Mouse (Mus musculus) bone marrow, adult 2 months (tissue): Measurements from ENCODE around the gene Flii.

Experiments used
- CTCF ChIP-seq: fragments of 200-500 bp; IDR thresholded peaks from 2 replicates; pipeline ENCODE4 v1.5.1; 2011; ENCODE audit warnings: low read length, control low read depth; ENCODE audit not compliant: control insufficient read depth, insufficient read depth
- POLR2A ChIP-seq: fragments of 200-500 bp; IDR thresholded peaks from 2 replicates; pipeline ENCODE4 v1.6.1; 2011; ENCODE audit warnings: low read depth, mild to moderate bottlenecking, control low read depth, low read length, borderline replicate concordance; ENCODE audit not compliant: control insufficient read depth

GRCm38 (mm10) chr11:60766969-60767368, 39.9 kb upstream of the Flii start:
- TF ChIP-seq POLR2A (no peak), CTCF (no peak)
